Mouse (Mus musculus): ENCODE results near the gene Rnf123. TPM values are rescaled to one million over a fixed set of nuclear protein-coding genes. Genes with fewer than 3 reads are reported as not detected.

Gene Rnf123
- total RNA-seq (2014; rRNA removed) (59.0 and 60.4 TPM in 2 replicates), polyA plus RNA-seq (2015; fragmentation: Nextera tagmentation; extraction: Ambion mirVana) (41.8 and 43.8 TPM in 2 replicates)

GRCm38 (mm10) chr9:108082988-108083431 is at the start of gene Rnf123:
TSS of gene Rnf123 (minus strand) at chr9:108083346.
- Histone ChIP-seq H3K4me1 (ENCODE audit: insufficient read depth, low read length) (peaks cover 13% of the 10 kb centered on the region), H3K9me3 (ENCODE audit: low read length) (no peaks in the 10 kb centered on the region), H3K27ac (no peak within 1 kb of the TSS), H3K36me3 (ENCODE audit: insufficient read depth, low read length) (peaks cover 38% of the 10 kb centered on the region), H3K9ac (replicated peaks; ENCODE audit: low read length) (peak within 1 kb of the TSS; percentile 30; the same call in 1 of the 2 replicates), H3K4me2 (ENCODE audit: low read depth, low read length) (peak within 1 kb of the TSS; percentile 42), H3K27me3 (ENCODE audit: insufficient read depth, low read length) (peaks cover 12% of the 10 kb centered on the region; the same call in 1 of the 2 replicates), H3K4me3 (ENCODE audit: low read length) (peak within 1 kb of the TSS; percentile 16)
- no peak for DNase-seq (ENCODE audit: low spot score)
- 32% methylated on average over 12 of the region's 12 CpGs for WGBS
- ATAC-seq: no peak
- TF ChIP-seq CTCF (IDR thresholded peaks at IDR 0.05; ENCODE audit: low read depth): no peak

GRCm38 (mm10) chr9:108132373-108132772 is 49.2 kb upstream of the Rnf123 start:
- ATAC-seq (no peak), DNase-seq (ENCODE audit: low spot score) (no peak)
- no peak overlapping the region for H3K9ac ChIP-seq (replicated peaks; ENCODE audit: low read length)
- H3K27ac ChIP-seq: no peak overlapping the region
- H3K27me3 ChIP-seq (ENCODE audit: insufficient read depth, low read length): no peaks in the 10 kb centered on the region
- no peaks in the 10 kb centered on the region for H3K9me3 ChIP-seq (ENCODE audit: low read length)
- H3K4me1 ChIP-seq (ENCODE audit: insufficient read depth, low read length): no peaks in the 10 kb centered on the region
- H3K4me3 ChIP-seq (ENCODE audit: low read length): no peak overlapping the region
- H3K36me3 ChIP-seq (ENCODE audit: insufficient read depth, low read length): peaks cover 3% of the 10 kb centered on the region; the same call in 1 of the 2 replicates
- no peak overlapping the region for H3K4me2 ChIP-seq (ENCODE audit: low read depth, low read length)
- 93% methylated on average over 3 of the region's 3 CpGs for WGBS
- TF ChIP-seq CTCF (IDR thresholded peaks at IDR 0.05; ENCODE audit: low read depth): no peak

GRCm38 (mm10) chr9:108131502-108131901 is 48.4 kb upstream of the Rnf123 start:
- Histone ChIP-seq H3K4me3 (ENCODE audit: low read length) (no peak overlapping the region), H3K9me3 (ENCODE audit: low read length) (no peaks in the 10 kb centered on the region), H3K27me3 (ENCODE audit: insufficient read depth, low read length) (no peaks in the 10 kb centered on the region), H3K27ac (no peak overlapping the region), H3K36me3 (ENCODE audit: insufficient read depth, low read length) (no peaks in the 10 kb centered on the region), H3K9ac (replicated peaks; ENCODE audit: low read length) (no peak overlapping the region), H3K4me2 (ENCODE audit: low read depth, low read length) (no peak overlapping the region), H3K4me1 (ENCODE audit: insufficient read depth, low read length) (no peaks in the 10 kb centered on the region)
- DNase-seq (ENCODE audit: low spot score) (no peak), ATAC-seq (no peak)
- WGBS: 94% methylated on average over 5 of the region's 5 CpGs
- TF ChIP-seq CTCF (IDR thresholded peaks at IDR 0.05; ENCODE audit: low read depth): no peak

GRCm38 (mm10) chr9:108129042-108129948 is 46.1 kb upstream of the Rnf123 start:
- no peak for TF ChIP-seq CTCF (IDR thresholded peaks at IDR 0.05; ENCODE audit: low read depth)
- Histone ChIP-seq H3K27me3 (ENCODE audit: insufficient read depth, low read length) (no peaks in the 10 kb centered on the region), H3K4me3 (ENCODE audit: low read length) (no peak overlapping the region), H3K4me1 (ENCODE audit: insufficient read depth, low read length) (no peaks in the 10 kb centered on the region), H3K27ac (no peak overlapping the region), H3K9me3 (ENCODE audit: low read length) (no peaks in the 10 kb centered on the region), H3K9ac (replicated peaks; ENCODE audit: low read length) (no peak overlapping the region), H3K4me2 (ENCODE audit: low read depth, low read length) (no peak overlapping the region), H3K36me3 (ENCODE audit: insufficient read depth, low read length) (0 out of 2 replicates have a peak, but pooled peaks cover 5% of the 10 kb centered on the region)
- ATAC-seq (no peak), DNase-seq (ENCODE audit: low spot score) (no peak)
- 82% methylated on average over 13 of the region's 13 CpGs for WGBS

- Histone ChIP-seq H3K36me3 (ENCODE audit: insufficient read depth, low read length) (0 out of 2 replicates have a peak, but pooled peaks cover 5% of the 10 kb centered on the region), H3K4me2 (ENCODE audit: low read depth, low read length) (no peak overlapping the region), H3K4me3 (ENCODE audit: low read length) (no peak overlapping the region), H3K27ac (no peak overlapping the region), H3K4me1 (ENCODE audit: insufficient read depth, low read length) (no peaks in the 10 kb centered on the region), H3K27me3 (ENCODE audit: insufficient read depth, low read length) (no peaks in the 10 kb centered on the region), H3K9me3 (ENCODE audit: low read length) (no peaks in the 10 kb centered on the region), H3K9ac (replicated peaks; ENCODE audit: low read length) (no peak overlapping the region)
- no peak for DNase-seq (ENCODE audit: low spot score)
- WGBS: 87% methylated on average over 11 of the region's 11 CpGs
- no peak for ATAC-seq
- no peak for TF ChIP-seq CTCF (IDR thresholded peaks at IDR 0.05; ENCODE audit: low read depth)
These were observed 45.1 kb upstream of the Rnf123 start for GRCm38 (mm10) chr9:108128248-108128647.

GRCm38 (mm10) chr9:108126436-108127180 is 43.5 kb upstream of the Rnf123 start:
- no peaks in the 10 kb centered on the region for H3K9me3 ChIP-seq (ENCODE audit: low read length)
- 0 out of 2 replicates have a peak, but pooled peaks cover 5% of the 10 kb centered on the region for H3K36me3 ChIP-seq (ENCODE audit: insufficient read depth, low read length)
- H3K4me2 ChIP-seq (ENCODE audit: low read depth, low read length): no peak overlapping the region
- H3K27me3 ChIP-seq (ENCODE audit: insufficient read depth, low read length): no peaks in the 10 kb centered on the region
- WGBS: 86% methylated on average over 17 of the region's 17 CpGs
- no peaks in the 10 kb centered on the region for H3K4me1 ChIP-seq (ENCODE audit: insufficient read depth, low read length)
- ATAC-seq (no peak), DNase-seq (ENCODE audit: low spot score) (no peak)
- H3K9ac ChIP-seq (replicated peaks; ENCODE audit: low read length): no peak overlapping the region
- no peak overlapping the region for H3K4me3 ChIP-seq (ENCODE audit: low read length)
- no peak overlapping the region for H3K27ac ChIP-seq
- TF ChIP-seq CTCF (IDR thresholded peaks at IDR 0.05; ENCODE audit: low read depth): no peak

Data from hindbrain, postnatal 0 days (tissue).